ENCODE assay signal across 8 mouse cellular contexts in the genomic region with DNA sequence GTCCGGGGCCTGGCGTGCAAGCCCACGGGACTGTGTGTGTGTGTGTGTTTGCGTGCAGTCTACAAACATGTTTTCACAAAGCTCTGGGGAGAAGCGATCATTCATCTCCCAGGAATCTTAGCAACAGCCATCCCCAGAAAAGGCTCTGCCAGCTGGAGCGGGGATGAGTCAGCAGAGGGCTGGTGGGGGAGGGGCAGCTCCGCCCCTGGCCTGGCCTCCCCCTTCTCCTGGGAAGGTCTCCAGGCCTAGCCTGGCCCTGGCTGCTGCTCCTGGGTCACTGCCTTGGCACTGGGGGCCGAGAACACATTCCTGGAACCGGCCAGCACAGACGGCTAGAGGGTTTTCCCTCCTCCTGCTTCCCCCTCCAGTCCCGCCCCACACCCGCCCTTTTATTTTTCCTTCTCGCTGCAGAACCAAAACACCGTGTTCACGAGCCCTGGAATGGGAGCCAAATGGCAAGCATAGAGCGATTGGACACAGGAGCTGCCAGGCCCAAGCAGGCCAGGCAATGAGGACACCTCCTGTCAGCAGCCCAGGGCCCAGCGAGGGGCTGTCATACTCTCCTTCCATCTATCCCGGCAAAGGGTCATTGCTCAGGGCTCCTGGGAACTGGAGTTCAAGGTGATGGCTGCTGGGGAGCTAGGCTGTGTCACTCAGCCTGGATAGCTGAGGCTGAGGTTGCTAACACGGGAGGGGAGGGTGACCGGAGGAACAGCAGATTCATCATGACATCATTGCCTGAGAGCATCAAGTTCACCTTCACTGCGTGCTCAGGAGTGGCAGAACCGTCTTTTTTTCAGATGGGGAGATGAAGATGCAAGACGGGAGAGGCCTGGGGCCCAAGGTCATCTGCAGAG.
DNase-seq lines count a peak whose midpoint lies in the region; ATAC-seq and TF ChIP-seq lines count a peak whose summit lies in the region.

No protein-coding gene starts in this region.

- 3% methylated on average over 23 of the region's 23 CpGs for whole genome bisulfite sequencing in forebrain, embryonic 10.5 days
- 1% methylated on average over 22 of the region's 23 CpGs for WGBS in heart, embryonic 13.5 days
- under 1% methylated on average over 22 of the region's 23 CpGs for WGBS in kidney, postnatal 0 days
- under 1% methylated on average over 23 of the region's 23 CpGs for WGBS in midbrain, embryonic 16.5 days
- WGBS in stomach, embryonic 15.5 days = 3% methylated on average over 22 of the region's 23 CpGs

- H3K4me3 ChIP-seq in brown adipose tissue, adult 24 weeks (ENCODE audit: insufficient read depth, low read depth, low read length) = peak overlapping the region; percentile 19
- H3K4me3 ChIP-seq in forebrain, embryonic 10.5 days = peak overlapping the region; percentile 32
- peak overlapping the region; percentile 37 for H3K4me3 ChIP-seq in heart, embryonic 13.5 days
- H3K4me3 ChIP-seq in kidney, postnatal 0 days (replicated peaks; ENCODE audit: low read depth, low read length) = peak overlapping the region; percentile 0; the same call in 1 of the 2 replicates
- H3K4me3 ChIP-seq in midbrain, embryonic 16.5 days (ENCODE audit: low read depth, low read length) = no peak overlapping the region
- peak overlapping the region; percentile 8; the same call in 1 of the 2 replicates for H3K4me3 ChIP-seq in stomach, embryonic 15.5 days (replicated peaks)

- 0 out of 2 replicates have a peak, but pooled peaks have one; percentile 2 for TF ChIP-seq CTCF in kidney, postnatal 0 days (IDR thresholded peaks at IDR 0.05; ENCODE audit: low read depth)

- H3K27me3 ChIP-seq in forebrain, embryonic 10.5 days (ENCODE audit: poor library complexity, severe bottlenecking) = peaks cover 35% of the 10 kb centered on the region
- no peaks in the 10 kb centered on the region for H3K27me3 ChIP-seq in heart, embryonic 13.5 days (replicated peaks)
- no peaks in the 10 kb centered on the region for H3K27me3 ChIP-seq in kidney, postnatal 0 days (ENCODE audit: insufficient read depth, low read length)
- no peaks in the 10 kb centered on the region for H3K27me3 ChIP-seq in midbrain, embryonic 16.5 days (ENCODE audit: control insufficient read depth, insufficient read depth, low read depth, low read length)
- H3K27me3 ChIP-seq in stomach, embryonic 15.5 days (replicated peaks) = no peaks in the 10 kb centered on the region

- H3K36me3 ChIP-seq in forebrain, embryonic 10.5 days (replicated peaks) = no peaks in the 10 kb centered on the region
- no peaks in the 10 kb centered on the region for H3K36me3 ChIP-seq in heart, embryonic 13.5 days
- H3K36me3 ChIP-seq in kidney, postnatal 0 days (ENCODE audit: insufficient read depth, low read length) = no peaks in the 10 kb centered on the region
- H3K36me3 ChIP-seq in midbrain, embryonic 16.5 days (ENCODE audit: control insufficient read depth, insufficient read depth, low read length) = no peaks in the 10 kb centered on the region
- no peaks in the 10 kb centered on the region for H3K36me3 ChIP-seq in stomach, embryonic 15.5 days

- peaks cover 17% of the 10 kb centered on the region for H3K4me1 ChIP-seq in brown adipose tissue, adult 24 weeks (ENCODE audit: control insufficient read depth, insufficient read depth, insufficient read length, low read length)
- peaks cover 85% of the 10 kb centered on the region for H3K4me1 ChIP-seq in forebrain, embryonic 10.5 days
- H3K4me1 ChIP-seq in heart, embryonic 13.5 days = peaks cover 81% of the 10 kb centered on the region
- peaks cover 53% of the 10 kb centered on the region for H3K4me1 ChIP-seq in kidney, postnatal 0 days (replicated peaks; ENCODE audit: insufficient read depth, low read length)
- peaks cover 76% of the 10 kb centered on the region for H3K4me1 ChIP-seq in midbrain, embryonic 16.5 days (ENCODE audit: control insufficient read depth, insufficient read depth, low read length)
- H3K4me1 ChIP-seq in stomach, embryonic 15.5 days = peaks cover 64% of the 10 kb centered on the region

- peak; percentile 82 for ATAC-seq in CD4-positive, CD25-positive, alpha-beta regulatory T cell, adult 4 months
- peak; percentile 81 for ATAC-seq in heart, embryonic 13.5 days (ENCODE audit: extremely low read depth, insufficient number of reproducible peaks, low FRiP score, low TSS enrichment)
- ATAC-seq in kidney, postnatal 0 days (replicated peaks; ENCODE audit: low FRiP score, low read depth) = peak; percentile 89
- peak; percentile 68 for ATAC-seq in midbrain, embryonic 16.5 days
- peak; percentile 78 for ATAC-seq in stomach, embryonic 15.5 days (ENCODE audit: insufficient read depth, low FRiP score, low read depth)

- H3K9me3 ChIP-seq in forebrain, embryonic 10.5 days = no peaks in the 10 kb centered on the region
- no peaks in the 10 kb centered on the region for H3K9me3 ChIP-seq in heart, embryonic 13.5 days
- H3K9me3 ChIP-seq in kidney, postnatal 0 days (replicated peaks; ENCODE audit: low read length) = no peaks in the 10 kb centered on the region
- H3K9me3 ChIP-seq in midbrain, embryonic 16.5 days (replicated peaks; ENCODE audit: control insufficient read depth, low read length, poor library complexity, severe bottlenecking) = no peaks in the 10 kb centered on the region
- H3K9me3 ChIP-seq in stomach, embryonic 15.5 days = no peaks in the 10 kb centered on the region

- peak; percentile 85 for DNase-seq in forebrain, embryonic 10.5 days (ENCODE audit: extremely low spot score, low spot score)
- DNase-seq in kidney, postnatal 0 days (ENCODE audit: low spot score) = peak; percentile 95
- peak; percentile 85 for DNase-seq in liver

- peak overlapping the region; percentile 83 for H3K27ac ChIP-seq in brown adipose tissue, adult 24 weeks (replicated peaks; ENCODE audit: low read depth, low read length)
- peak overlapping the region; percentile 88 for H3K27ac ChIP-seq in forebrain, embryonic 10.5 days
- peak overlapping the region; percentile 99 for H3K27ac ChIP-seq in heart, embryonic 13.5 days (replicated peaks)
- peak overlapping the region; percentile 98 for H3K27ac ChIP-seq in kidney, postnatal 0 days
- peak overlapping the region; percentile 99 for H3K27ac ChIP-seq in midbrain, embryonic 16.5 days (ENCODE audit: low read length)
- peak overlapping the region; percentile 95 for H3K27ac ChIP-seq in stomach, embryonic 15.5 days

- H3K4me2 ChIP-seq in heart, embryonic 13.5 days = peak overlapping the region; percentile 65
- peak overlapping the region; percentile 44 for H3K4me2 ChIP-seq in kidney, postnatal 0 days (ENCODE audit: low read length)
- H3K4me2 ChIP-seq in midbrain, embryonic 16.5 days (ENCODE audit: low read length) = peak overlapping the region; percentile 39
- H3K4me2 ChIP-seq in stomach, embryonic 15.5 days = peak overlapping the region; percentile 47

- H3K9ac ChIP-seq in heart, embryonic 13.5 days = peak overlapping the region; percentile 71
- H3K9ac ChIP-seq in kidney, postnatal 0 days (ENCODE audit: low read depth, low read length) = peak overlapping the region; percentile 61
- peak overlapping the region; percentile 64 for H3K9ac ChIP-seq in midbrain, embryonic 16.5 days (ENCODE audit: low read depth, low read length)
- H3K9ac ChIP-seq in stomach, embryonic 15.5 days = no peak overlapping the region
